Mouse (Mus musculus) kidney, adult 18-20 months (tissue): ENCODE measurements around the gene Pam.

ENCODE experiments used
- DNase-seq: peaks from one replicate; pipeline ENCODE4 v3.0.0; 2021

Pam gene

GRCm38 (mm10) chr1:97753216-97753615, 342.2 kb downstream of the Pam start:
- no peak for DNase-seq

DNA sequence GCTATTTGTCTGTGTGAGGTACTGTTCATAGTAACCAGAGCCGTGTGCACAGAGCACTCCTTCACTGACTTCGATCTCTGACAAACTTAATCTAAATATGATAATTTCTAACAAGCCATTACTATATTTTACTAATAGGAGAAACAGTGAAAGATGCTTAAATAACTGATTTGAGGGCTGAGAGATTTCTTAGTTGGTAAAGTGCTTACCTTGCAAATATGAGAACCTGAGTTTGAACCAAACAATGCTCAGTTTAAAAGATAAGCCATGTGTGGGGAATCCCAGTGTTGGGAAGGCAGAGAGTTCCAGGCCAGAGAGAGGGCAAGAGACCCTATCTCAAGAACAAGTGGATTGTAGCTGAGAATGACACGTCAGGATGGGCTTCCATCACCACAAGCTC, 347.3 kb downstream of the Pam start:
- DNase-seq, result no peak

- DNase-seq, result no peak
Observed at GRCm38 (mm10) chr1:97746261-97746660, 349.2 kb downstream of the Pam start.

- no peak for DNase-seq
Observed at GRCm38 (mm10) chr1:97745712-97746111, 349.7 kb downstream of the Pam start.
